Mouse (Mus musculus): ENCODE data around the gene Ncor2. TPM values are rescaled to one million over a fixed set of nuclear protein-coding genes. Genes with fewer than 3 reads are reported as not detected.
"Not testable (repeated sequence)": the region's sequence is repeated elsewhere in the genome, so short reads cannot be mapped to it uniquely, and the experiment has no call there.

The Ncor2 gene
- total RNA-seq (2014; fragmentation: Nextera tagmentation) (47.9 and 77.4 TPM in 2 replicates), total RNA-seq (2017) (5.3 and 11.8 TPM in 2 replicates)

DNA sequence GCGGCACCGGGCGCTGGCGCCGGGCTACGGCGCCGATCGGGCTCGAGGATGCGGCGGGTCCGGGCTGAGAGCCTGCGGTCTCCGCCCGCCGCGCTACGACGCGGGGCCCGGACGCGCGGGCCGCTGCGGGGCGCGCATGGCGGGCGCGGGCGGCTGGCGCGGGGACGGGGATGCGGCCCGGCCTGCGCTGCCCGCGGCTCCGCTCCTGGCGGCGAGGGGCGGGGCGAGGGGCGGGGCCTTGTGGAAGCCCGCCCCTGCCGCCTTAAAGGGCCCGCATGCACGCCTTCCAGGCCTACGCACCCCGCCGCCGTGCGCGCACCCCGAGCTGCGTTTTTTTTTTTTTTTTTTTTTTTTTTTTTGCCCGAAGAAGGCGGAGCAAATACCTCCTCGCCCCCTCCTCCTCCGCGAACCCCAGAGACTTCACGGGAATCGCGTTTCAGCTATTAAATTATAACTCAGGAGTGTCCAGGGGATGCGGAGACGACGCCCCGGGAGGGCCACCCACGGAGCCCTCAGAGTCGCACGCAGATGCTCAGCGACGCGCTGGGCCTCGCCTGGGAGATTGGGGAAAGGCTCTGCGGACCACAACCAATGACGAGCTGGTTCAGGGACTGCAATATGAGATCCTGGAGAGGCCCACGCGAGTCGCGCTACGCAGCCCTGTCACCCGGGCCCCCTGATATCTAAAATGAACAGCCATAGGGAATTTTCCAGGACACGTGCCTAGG is at the start of gene Ncor2:
Gene Ncor2 (minus strand): TSS at position 213 of the 728 bp plus-strand sequence.
- peak; percentile 23 for ATAC-seq (replicated peaks; ENCODE audit: poor library complexity, severe bottlenecking)

DNA sequence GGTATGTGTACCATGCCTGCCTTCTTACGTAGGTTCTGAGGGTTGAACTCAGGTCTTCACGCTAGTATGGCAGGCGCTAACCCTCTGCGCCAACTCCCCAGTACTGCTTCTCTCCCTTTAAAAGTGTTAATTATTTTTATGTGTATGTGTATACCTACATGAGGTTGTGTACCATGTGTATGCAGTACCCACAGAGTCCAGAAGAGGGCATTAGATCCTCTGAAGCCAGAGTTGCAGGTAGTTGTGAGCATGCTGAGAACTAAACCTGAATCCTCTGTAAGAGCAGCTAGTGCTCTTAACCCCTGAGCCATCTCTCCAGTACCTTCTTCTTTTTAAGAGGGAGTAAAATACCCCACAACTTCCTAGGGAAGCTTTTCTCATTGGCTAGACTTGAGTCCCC is 48.7 kb upstream of the Ncor2 start:
- no peak for ATAC-seq (replicated peaks; ENCODE audit: poor library complexity, severe bottlenecking)

DNA sequence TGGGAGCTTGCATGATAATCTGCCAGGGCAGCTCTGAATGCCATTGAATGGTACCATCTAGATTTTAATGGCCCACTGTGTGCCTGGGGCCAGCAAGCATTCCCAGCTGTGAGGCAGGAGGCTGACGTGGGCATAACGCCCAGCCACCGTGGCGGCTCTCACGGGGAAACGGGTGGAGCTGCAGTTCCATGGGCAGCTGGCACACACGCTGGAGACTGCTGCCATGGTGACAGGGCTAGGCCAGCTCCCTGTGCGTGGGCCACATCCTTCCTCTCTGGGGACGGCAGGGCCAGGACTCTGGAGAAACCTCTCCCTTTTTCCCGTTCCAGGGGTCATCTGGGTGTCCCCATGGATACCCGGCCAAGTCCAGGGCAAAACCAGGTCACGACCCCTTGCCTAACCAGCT is 47.2 kb upstream of the Ncor2 start:
- ATAC-seq (replicated peaks; ENCODE audit: poor library complexity, severe bottlenecking): no peak

DNA sequence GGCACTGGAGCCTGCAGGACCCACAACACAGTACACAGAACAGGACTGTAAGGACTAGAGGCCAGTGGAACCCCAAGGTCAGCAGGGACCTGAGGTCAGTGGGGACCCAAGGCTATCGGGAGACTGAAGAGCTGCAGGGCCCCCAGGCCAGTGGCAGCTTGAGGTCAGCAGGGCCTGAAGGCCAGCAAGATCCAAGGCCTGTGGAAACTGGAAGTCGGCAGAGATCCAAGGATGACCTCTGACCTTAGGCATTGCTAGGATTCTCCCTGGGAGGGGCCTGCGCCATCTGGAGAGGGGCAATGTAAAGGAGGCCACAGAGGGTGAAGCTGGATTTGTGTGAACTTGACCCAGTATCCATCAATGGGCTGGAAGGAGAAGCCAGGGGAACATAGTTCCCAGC is 45.9 kb upstream of the Ncor2 start:
- no peak for ATAC-seq (replicated peaks; ENCODE audit: poor library complexity, severe bottlenecking)

DNA sequence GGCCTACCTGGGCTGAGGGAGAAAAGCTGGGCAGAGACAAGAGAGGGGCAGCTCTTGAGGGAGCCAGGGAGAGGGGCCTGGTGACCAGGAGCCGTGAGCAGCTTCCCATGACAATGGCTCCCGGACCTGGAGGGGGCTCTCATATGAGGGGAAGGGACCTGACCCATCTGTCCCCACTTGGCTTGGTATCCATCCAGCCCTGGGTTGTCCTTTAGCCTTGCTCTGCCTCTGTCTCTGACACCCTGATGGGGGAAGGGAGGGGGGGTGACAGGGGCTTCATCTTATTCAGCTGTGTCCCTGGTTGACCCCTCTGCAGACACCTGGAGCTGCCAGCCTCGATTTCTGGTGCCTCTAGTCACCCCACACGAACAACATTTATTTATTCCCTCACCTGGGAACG is 44.9 kb upstream of the Ncor2 start:
- no peak for ATAC-seq (replicated peaks; ENCODE audit: poor library complexity, severe bottlenecking)

DNA sequence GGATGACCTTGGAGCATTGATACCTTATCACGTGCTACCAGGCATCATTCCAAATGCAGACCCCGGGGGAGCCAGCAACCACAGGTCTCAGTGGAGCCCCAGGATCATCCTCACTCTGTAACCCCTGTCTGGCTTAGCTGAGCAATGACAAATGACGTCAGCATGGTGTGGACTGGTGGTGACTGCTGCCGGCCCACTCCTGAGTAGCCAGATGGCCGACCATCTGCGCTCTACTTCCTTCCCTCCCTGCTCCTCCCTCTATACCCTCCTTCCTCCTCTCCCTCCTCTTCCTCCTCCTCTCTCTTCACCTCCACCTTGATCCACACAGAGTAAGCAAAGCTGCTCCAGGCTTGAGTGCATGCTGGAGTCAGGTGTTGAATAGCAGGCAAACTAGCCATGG is 43.7 kb upstream of the Ncor2 start:
- ATAC-seq (replicated peaks; ENCODE audit: poor library complexity, severe bottlenecking): 0 out of 2 replicates have a peak, but pooled peaks have one; percentile 30

DNA sequence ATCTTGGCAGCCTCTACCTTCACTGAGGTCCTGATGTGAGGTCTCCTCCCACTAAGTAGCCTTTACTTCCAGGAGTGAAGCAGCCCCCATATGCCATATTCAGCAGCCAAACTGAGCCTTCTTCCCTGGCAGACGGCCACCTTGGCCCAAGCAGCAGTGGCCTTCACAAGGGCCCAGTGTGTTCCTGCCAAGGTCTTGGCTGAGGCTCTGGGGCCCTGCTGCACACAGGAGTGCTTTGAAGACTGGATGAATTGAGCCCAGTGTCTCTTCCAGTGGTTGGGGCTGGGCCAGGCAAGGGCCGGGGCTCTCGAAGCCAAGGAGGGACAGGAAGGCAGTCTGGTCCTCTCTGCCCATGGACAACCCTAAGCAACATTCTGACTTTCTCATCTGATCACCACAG is 42.8 kb upstream of the Ncor2 start:
- ATAC-seq (replicated peaks; ENCODE audit: poor library complexity, severe bottlenecking): no peak

DNA sequence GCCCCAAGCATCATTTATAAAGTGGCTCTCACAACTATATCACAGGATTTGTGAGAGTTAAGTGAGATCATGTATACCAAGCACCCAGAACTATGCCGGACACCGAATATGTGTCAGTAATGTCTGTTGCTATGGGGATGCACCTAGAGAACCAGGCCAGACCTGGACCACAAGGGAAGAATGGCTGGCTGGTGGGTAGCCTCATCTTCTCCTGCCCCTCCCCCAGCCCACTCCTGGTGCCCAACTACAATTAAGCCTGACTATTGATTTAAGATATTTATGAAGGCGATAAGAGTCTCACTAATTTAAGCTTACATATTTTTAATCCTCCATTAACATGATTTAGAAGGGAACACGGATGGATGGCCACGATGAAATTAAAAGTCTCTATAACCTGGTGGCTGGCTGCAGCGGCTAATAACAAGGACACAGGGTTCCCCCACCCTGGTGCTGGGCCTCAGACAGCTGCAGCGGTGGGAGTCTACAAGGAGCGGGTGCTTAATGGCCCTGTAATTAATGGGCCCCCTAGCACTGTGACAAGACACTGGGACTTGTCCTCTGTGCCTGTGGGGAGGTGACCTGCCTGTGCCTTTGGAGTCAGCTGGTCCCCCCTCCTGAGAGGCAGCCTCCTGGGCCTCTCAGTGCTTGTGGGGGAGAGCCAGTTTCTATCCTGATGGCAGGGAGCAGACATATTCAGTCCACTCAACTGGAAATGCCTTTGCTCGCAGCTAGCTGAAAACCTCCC is 38.6 kb upstream of the Ncor2 start:
- ATAC-seq (replicated peaks; ENCODE audit: poor library complexity, severe bottlenecking): no peak

DNA sequence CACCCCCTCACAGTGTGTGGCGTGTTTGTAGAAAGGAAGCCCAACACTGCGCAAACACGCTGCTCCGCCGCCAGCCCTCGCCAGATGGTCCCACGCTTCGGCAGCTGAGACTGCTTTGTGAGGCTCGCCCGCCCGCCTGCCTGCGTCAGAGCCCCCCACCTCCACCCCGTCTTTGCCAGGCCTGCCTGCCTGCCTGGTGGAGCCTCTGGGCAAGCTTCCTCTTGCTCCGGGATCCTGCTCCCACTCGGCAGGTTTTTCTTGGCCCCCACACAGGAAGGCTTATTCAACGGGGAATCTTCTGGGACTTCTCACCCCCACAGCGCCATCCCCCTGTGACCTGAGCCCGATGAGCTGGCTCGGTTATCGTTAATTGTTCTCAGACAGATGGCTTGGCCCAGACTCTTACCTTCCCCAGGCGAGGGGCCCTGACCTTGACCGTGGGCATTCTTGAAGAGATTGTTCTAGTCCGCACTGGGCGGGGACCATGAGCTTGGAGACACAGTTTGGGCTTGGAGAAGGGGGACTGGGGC is 37.0 kb upstream of the Ncor2 start:
- peak; percentile 50 for ATAC-seq (replicated peaks; ENCODE audit: poor library complexity, severe bottlenecking)

DNA sequence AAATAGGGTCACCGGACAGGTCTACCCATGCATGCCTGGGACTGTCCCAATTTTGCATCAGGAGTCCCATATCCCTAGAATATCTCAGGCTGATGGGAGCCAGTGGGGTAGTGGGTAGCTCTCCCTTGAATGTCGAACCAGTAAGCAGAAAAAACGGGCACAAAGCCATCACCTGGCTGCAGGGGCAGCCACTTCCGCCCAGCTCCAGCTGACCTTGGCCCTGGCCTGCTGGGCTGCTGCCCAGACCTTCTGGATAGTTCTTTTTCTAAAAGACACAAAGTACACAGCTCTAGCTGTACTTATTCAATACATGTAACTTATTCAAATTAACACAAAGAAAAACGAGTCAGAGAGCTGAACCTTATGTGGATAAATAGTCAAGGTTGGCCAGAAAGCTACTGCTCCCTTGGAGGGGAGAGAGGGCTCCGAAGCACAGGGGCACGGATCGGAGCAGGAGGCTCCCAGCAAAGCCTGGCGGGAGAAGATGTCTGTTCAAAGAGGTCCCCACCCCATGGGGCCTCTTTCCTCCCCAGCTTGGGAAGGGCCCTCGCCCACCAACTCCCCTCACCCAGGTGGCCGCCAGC is 36.4 kb upstream of the Ncor2 start:
- no peak for ATAC-seq (replicated peaks; ENCODE audit: poor library complexity, severe bottlenecking)

DNA sequence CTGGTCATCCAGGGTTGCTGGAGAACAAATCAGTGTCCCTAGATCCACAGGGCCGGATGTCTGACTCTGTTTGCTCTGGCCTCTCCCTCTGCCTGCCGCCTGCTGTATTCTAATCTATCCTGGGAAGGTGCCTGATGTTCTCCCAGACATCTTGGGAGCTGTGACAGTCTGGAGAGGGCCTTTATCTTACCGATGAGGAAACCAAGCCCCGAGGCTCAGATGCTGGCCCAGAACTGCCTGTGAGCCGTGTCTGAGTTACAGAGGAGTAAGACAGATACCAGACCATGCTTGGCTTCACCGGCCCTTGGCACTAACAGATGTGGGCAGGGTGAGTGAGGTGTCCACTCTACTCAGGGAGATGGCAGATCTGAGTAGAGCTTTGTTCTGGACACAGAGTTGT is 35.0 kb upstream of the Ncor2 start:
- ATAC-seq (replicated peaks; ENCODE audit: poor library complexity, severe bottlenecking): no peak

DNA sequence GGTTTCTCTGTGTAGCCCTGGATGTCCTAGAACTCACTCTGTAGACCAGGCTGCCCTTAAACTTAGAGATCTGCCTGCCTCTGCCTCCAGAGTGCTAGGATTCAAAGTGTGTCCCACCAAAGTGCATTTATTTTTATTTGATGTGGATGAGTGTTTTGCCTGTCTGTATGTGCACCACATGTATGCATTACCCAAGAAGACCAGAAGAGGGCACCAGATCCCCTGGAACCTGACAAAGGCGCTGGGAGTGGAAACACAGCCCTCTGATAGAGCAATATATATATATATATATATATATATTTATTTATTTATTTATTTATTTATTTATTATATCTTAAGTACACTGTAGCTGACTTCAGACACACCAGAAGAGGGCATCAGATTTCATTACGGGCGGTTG is 25.9 kb upstream of the Ncor2 start:
- ATAC-seq (replicated peaks; ENCODE audit: poor library complexity, severe bottlenecking): not testable (repeated sequence)

DNA sequence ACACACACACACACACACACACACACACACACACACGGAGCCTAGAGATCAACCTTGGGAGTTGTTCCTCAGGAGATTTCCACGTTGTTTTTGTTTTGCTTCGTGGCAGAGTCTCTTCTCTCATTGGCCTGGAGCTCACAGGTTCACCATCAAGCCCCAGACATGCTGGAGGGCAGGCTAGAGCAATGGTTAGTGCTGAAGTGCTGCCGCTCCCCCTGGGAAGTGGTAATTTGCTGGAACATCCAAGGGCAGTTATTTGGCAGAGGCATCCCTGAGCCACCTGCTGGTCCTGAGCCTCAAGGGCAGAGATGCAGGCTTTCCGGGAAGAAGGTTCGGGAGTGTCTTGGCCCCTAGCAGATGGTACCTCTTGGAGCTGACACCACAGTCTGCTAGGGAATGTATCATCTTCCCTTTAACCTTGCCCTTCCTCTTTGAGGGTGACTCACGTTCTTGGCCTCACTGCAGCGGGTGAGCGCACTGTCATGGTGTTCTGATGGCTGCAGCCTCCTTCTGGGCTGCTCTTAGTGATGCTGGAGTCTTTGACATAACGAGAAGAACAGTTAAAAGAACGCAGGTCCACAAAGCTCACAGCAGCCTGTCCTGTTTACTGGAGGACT is 25.3 kb upstream of the Ncor2 start:
- ATAC-seq (replicated peaks; ENCODE audit: poor library complexity, severe bottlenecking): peak; percentile 40; the same call in 1 of the 2 replicates

DNA sequence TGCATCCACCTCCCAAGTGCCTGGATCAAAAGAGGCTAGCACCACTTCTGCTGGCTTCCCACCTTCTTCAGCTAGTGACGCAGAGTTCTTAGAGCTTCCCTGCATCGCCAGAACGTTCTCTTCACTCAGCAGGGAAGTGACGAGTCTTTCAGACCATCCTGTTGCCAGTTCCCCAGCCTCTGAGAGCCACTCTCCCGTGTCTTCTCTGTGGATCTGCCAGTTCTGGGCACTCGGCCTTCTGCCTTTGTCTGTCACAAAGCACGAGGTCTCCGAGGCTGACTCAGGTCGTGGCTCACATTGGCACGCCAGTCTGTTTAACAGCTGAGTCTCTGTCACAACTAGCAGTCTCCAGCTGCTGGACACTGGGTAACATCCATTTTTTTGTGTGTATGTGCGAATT is 24.7 kb upstream of the Ncor2 start:
- ATAC-seq (replicated peaks; ENCODE audit: poor library complexity, severe bottlenecking): no peak

DNA sequence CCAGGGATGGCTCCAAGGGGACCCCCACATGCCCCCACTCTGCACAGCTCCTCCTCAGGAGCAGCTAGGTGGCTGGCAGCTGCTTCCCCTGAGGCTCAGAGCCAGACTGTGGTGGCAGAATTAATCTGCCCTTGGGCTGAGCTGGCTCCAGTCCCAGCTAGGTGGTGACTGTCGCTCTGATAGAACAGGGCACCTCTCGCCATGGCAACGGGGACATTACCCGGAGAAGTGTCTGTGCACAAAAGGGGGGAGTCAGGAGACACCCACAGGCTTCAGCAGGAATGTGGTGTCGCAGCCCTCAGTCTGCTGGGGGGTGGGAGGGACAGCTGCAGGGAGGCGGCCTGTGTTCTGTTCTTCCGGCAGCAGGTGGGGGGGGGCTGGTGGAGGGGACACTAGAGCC is 24.1 kb upstream of the Ncor2 start:
- ATAC-seq (replicated peaks; ENCODE audit: poor library complexity, severe bottlenecking): 0 out of 2 replicates have a peak, but pooled peaks have one; percentile 20

DNA sequence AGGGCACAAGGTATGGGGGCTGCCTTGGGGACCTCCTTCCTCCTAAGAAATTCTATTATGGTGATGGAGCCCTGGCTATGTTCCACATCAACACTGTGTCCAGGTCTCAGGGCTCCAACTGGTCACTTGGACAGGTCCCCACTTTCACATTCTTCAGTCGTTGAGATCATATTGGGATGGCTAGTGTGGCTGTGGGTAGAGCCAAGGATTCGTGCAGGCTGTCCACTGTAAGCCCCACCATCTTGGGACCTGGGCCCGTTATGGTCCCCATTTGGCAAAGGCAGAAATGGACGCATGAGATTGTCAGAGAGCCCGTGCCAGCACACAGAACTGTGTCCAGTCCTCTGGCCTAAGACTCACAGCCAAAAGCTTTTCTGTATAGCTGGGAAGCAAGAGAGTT is 23.1 kb upstream of the Ncor2 start:
- ATAC-seq (replicated peaks; ENCODE audit: poor library complexity, severe bottlenecking): no peak

DNA sequence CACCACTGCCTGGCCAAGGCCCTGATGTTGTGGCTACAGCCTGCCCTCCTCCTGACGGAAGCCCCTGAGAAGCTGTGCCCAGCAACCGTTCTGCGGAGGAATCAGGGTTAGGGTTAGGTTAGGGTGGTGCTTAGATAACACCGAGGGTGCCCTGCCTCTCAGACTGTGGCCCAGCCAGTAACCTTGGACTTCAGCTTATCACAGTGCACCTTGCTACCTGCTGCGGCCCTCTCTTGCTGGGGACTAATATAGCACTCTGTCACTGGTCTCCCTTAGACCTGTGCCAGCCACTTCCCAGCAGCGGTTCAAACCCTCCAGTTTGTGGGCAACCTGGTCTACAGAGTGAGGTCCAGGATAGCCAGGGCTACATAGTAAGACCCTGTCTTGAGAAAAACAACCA is 20.1 kb upstream of the Ncor2 start:
- ATAC-seq (replicated peaks; ENCODE audit: poor library complexity, severe bottlenecking): no peak

DNA sequence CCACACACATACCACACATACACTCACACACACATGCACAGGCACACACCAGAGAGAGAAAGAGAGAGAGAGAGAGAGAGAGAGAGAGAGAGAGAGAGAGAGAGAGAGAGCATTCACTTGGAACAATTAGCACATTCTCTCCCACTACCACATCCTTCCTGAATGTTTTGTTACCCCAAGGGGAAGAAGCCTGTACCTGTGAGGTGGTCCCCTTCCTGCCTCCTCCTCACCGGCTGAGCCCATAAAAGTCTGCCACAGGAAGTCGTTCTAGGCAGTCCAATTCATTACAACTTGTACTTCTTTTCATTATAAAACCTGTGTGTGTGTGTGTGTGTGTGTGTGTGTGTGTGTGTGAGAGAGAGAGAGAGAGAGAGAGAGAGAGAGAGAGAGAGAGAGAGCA is 18.3 kb upstream of the Ncor2 start:
- ATAC-seq (replicated peaks; ENCODE audit: poor library complexity, severe bottlenecking): not testable (repeated sequence)

DNA sequence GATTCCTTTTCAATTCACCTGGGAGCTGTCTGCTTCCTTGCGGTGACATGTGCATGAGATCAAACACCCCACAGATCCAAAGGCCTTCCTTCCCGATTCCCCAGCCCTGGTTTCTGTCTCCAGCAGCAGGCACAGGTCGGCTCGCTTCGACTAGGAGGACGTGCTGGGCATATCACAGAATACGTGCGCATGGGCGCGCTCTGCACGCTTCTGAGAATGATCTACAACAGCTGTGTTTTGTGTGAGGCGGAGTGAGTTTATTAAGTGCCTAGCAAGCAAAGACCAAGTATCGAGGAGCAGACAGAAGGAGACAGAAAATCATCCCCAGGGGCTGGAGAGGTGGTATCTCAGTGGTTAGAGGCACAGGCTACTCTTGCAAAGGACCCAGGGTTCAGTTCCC is 17.0 kb upstream of the Ncor2 start:
- no peak for ATAC-seq (replicated peaks; ENCODE audit: poor library complexity, severe bottlenecking)

DNA sequence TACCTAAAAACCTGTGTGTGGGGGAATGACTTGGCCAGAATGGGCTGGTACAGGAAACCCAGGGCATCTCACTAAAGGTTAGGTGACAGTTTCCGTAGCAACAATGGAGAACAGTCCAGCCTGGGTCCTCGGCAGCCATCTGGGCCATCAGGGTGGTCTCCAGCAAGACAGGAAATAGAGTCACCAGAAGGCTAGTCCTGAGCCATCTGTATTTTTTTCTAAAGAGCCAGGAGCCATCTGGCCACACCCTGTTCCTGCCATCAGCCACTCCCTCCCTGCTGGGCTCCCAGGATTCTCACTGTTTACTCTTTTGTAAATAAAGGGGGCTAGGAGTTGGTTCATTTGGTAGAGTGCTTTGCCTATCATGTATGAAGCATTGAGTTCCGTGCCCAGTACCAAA is 16.1 kb upstream of the Ncor2 start:
- ATAC-seq (replicated peaks; ENCODE audit: poor library complexity, severe bottlenecking): no peak
